Mouse (Mus musculus) bone marrow macrophage, adult 2 months (primary cell): ENCODE measurements at regions not wholly inside any gene's neighbourhood (a gene's known extent, or its start where the extent isn't known, plus 50 kb on each side); places are given as distances from the start of the nearest gene placed in this dataset.

Experiments
- CTCF ChIP-seq: IDR thresholded peaks from 2 replicates; pipeline ENCODE4 v1.5.1; 2012; ENCODE audit warnings: low read depth, mild to moderate bottlenecking, low read length, moderate library complexity
- POLR2A ChIP-seq: IDR thresholded peaks from 2 replicates; pipeline ENCODE4 v1.6.1; 2012; ENCODE audit warnings: mild to moderate bottlenecking, low read depth, low read length, borderline replicate concordance

- TF ChIP-seq CTCF (no peak), POLR2A (no peak)
Observed at GRCm38 (mm10) chr9:87844453-87844852, 113.4 kb upstream of the Tbx18 start.
